Mouse (Mus musculus) bone marrow macrophage, adult 2 months (primary cell): ENCODE results near the gene Trp53rka.

Experiments used
- CTCF ChIP-seq: IDR thresholded peaks from 2 replicates; pipeline ENCODE4 v1.5.1; 2012; ENCODE audit warnings: low read depth, mild to moderate bottlenecking, low read length, moderate library complexity
- POLR2A ChIP-seq: IDR thresholded peaks from 2 replicates; pipeline ENCODE4 v1.6.1; 2012; ENCODE audit warnings: mild to moderate bottlenecking, low read depth, low read length, borderline replicate concordance

GRCm38 (mm10) chr2:165484152-165484551 lies 9.0 kb downstream of the Trp53rka start:
- no peak for TF ChIP-seq CTCF
- TF ChIP-seq POLR2A: no peak
